Mouse (Mus musculus) ES-E14 (cell line): Measurements from ENCODE around the gene Rbl1.
A peak's percentile ranks its signal among the peaks of the same experiment; 100 is the strongest.

ENCODE experiments used
- CHD2 ChIP-seq: IDR thresholded peaks from 2 replicates; pipeline ENCODE4 v1.6.1; 2014; ENCODE audit warnings: mild to moderate bottlenecking, low read depth, low read length, inconsistent platforms
- MAFK ChIP-seq: IDR thresholded peaks from 2 replicates; pipeline ENCODE4 v1.6.1; 2014; ENCODE audit warnings: mild to moderate bottlenecking, low read depth, low read length, inconsistent platforms; ENCODE audit not compliant: insufficient read depth
- ZC3H11A ChIP-seq: IDR thresholded peaks from 2 replicates; pipeline ENCODE4 v1.6.1; 2012; ENCODE audit warnings: low read depth, mild to moderate bottlenecking, inconsistent platforms, low read length, borderline replicate concordance
- ZNF384 ChIP-seq: IDR thresholded peaks from 2 replicates; pipeline ENCODE4 v1.6.1; 2012; ENCODE audit warnings: low read depth, low read length, inconsistent platforms

DNA sequence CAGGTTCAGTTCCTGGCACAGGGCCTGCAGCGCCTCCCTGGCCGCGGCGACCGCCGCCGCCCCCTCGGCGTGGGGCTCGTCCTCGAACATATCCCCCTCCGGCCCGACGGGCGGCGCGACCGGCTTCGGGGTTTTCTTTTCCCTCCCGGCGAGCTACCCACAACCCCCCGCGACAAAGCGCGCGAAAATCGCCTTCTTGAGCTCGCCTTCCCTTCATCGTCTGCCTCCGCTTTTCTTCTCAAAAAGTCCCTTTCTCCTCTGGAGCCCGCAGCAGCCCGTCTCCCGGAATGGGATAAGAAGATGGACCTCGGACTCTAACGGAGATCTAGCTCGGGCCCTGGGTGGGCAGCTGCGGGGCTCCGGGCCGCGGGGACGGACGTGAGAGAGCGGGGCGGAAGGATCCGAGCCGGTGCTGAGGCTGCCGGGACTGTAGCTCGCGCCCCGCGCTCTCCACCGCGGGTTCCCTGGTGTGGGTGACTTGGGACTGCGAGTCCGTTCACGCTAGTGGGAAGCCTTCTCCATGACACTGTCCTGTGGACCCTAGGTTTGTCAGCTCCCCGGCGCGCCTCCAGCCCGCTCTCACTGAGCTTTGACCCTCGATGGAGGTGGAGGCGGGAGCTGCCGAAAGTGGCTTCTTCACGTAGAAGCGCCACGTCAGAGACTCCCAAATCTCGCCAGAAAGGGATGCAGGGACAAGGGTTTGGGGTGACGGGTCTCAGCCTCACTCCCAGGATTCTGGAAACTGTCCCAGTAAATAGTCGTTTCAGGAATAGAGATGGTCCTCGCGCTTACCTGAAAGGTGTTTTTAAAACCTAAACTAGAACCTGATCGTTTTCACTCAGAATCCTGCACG, at the start of gene Rbl1:
- no peak for TF ChIP-seq ZC3H11A
- TF ChIP-seq MAFK: no peak
- 0 out of 2 replicates have a peak, but pooled peaks have one; percentile 38 for TF ChIP-seq CHD2
- no peak for TF ChIP-seq ZNF384
